Mouse (Mus musculus) cerebellum, adult 8-10 months (tissue): Measurements from ENCODE around the gene Sec24c.
"Not testable (repeated sequence)": the region's sequence is repeated elsewhere in the genome, so short reads cannot be mapped to it uniquely, and the experiment has no call there.

Experiments used
- DNase-seq: peaks from one replicate; pipeline ENCODE4 v3.0.0; 2022

The Sec24c gene

DNA sequence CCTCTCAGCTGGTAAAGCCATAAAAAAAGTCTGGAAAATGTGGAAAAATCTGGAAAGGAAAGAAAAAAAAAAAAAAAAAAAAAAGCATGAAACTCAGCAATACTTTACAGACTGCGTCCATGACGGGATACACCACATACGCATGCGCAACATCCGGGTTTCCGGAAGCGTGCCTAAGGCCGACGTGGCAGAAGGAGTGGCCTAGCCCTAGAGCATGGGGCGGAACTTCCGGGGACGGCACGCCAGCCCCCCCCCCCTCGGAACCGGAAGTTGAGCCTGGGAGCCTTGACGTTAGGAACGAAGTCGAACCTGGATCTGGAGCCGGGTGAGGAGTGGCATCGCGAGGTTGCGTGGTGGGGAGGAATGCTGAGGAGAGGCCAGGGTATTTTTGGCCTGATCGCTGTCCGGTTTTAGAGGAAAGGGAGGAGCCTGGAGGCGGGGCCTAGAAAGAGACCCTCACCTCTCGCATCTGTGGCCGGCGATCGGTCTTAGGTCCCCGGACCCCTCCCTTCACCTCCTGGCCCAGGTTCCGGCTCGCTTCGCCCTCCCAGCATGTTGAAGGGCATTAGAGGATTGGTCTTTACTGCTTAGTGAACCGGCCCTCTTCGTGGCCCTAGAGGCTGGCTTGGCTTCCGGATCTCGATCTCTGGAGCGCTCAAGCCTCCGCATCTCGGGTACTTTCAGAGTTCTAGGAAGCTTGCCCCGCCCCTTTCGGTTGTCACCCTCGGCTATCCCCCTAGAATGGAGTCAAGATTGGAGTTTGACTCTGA, at the start of gene Sec24c:
Gene Sec24c, plus strand, starts transcription at position 245 of the 770 bp plus-strand sequence.
- peak; percentile 95 for DNase-seq

- DNase-seq: no peak
These were observed 47.7 kb upstream of the Sec24c start for GRCm38 (mm10) chr14:20626447-20626846.

- peak; percentile 22 for DNase-seq
These were observed 47.1 kb upstream of the Sec24c start for GRCm38 (mm10) chr14:20626971-20627370.

DNA sequence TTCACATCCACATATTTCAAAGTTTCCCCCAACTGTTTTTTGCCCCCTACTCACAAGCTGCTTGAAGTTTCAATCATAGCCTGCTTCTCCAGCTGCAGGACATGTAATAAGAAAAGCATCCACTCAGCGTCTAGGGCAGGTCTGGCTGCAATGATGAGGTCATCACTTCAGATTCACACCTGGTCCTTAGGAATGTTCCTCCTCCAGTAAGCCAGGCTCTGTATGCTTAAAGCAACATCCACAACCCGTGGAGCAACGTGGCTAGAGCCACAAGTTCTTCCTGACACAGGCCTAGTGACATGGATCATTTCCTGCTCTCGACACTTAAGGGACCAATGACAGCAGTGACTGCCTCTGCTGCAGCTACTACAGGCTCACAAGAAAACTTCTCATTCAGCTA, 42.9 kb upstream of the Sec24c start:
- no peak for DNase-seq

DNA sequence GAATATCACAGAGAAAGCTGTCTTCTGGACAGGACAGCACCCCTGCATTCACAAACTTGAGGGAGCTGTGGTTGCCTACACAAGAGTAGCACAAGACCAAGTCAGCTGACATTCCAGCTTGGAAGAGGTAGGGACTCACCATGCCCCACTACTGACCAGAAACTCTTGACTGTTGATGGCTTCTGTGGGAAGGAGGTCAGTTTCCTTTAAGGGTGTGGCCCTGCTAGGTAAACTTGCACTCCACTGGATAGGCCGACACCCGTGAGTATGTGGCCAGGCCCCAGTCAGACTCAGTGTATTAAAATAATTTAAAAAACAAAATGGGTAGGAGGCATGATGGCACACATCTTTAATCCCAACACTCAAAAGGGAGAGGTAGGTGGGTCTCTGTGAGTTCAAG, 38.6 kb upstream of the Sec24c start:
- no peak for DNase-seq

- DNase-seq: not testable (repeated sequence)
These were observed 37.1 kb upstream of the Sec24c start for GRCm38 (mm10) chr14:20636968-20637367.

DNA sequence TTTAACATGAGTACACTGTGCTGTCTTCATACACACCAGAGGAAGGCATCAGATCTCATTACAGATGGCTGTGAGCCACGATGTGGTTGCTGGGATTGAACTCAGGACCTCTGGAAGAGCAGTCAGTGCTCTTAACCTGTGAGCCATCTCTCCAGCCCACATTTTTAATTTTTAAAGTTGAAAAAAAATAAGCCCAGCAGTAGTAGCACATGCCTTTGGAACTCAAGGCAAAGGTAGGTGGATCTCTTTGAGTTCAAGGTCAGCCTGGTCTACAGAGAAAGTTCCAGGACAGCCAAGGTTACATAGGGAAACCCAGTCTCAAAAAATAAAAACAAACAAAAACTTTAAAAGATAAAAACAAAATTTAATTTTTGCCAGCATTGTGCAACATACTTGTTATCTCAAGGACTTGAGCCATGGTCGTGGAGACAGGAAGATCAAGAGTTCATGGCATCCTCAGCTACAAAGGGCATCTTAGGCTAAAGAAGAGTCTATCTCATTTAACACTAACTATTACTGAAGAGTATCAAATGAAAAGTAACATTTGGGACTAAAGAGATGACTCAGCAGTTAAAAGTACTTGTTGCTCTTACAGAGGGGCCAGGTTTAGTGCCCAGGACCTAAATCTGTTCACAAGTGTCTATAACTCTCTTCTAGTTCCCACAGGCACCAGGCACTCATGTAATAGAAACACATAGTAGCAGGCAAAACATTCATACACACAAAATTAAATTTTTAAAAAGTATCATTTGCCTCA, 36.1 kb upstream of the Sec24c start:
- DNase-seq: no peak

DNA sequence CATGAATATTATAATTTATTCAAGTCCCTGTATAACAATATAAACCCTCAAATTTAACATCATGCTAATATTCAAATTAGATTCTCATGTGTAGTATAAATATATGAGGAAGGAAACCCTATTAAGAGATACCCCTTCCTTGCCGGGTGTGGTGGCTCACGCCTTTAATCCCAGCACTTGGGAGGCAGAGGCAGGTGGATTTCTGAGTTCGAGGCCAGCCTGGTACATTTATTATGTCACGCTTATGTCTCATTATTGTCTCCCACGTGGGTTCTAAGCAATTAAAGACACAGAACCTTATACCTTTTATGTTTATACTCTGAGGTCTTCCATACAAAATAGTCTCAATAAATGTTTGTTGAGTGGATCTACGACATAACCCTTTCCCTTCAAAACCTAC, 35.4 kb upstream of the Sec24c start:
- DNase-seq: no peak

DNA sequence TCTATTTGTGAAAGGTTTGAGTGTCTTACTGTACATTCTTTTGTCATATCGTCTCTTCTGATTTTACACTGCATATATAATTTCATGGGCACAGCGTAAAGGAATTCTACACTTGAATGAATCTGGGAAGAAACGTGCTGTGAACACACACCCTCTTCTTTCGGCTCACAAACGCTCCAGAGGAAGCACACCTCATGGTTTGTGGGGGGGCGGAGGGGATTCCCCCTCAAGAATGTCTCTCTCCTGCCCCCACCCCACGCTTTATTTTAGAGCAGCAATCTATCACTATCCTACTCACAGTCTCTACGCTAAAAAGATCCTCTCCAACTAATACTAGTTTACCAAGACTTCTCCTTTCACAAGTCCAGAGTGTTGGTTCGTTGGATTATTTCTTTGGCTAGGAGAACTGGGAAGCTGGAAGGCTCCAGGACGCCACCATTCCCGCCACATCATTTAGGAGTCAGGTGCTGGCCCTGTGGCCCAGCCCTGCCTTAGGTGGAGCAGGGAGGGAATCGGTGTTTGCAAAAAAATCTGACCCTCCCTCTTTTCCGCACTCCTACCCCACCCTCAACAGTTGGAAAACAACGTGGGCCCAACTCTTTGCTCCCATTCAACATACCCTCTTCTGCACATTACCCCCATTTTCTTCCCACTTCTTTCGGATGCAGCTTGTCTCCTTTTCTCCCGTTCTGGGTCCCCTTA, 34.0 kb upstream of the Sec24c start:
- DNase-seq: no peak

DNA sequence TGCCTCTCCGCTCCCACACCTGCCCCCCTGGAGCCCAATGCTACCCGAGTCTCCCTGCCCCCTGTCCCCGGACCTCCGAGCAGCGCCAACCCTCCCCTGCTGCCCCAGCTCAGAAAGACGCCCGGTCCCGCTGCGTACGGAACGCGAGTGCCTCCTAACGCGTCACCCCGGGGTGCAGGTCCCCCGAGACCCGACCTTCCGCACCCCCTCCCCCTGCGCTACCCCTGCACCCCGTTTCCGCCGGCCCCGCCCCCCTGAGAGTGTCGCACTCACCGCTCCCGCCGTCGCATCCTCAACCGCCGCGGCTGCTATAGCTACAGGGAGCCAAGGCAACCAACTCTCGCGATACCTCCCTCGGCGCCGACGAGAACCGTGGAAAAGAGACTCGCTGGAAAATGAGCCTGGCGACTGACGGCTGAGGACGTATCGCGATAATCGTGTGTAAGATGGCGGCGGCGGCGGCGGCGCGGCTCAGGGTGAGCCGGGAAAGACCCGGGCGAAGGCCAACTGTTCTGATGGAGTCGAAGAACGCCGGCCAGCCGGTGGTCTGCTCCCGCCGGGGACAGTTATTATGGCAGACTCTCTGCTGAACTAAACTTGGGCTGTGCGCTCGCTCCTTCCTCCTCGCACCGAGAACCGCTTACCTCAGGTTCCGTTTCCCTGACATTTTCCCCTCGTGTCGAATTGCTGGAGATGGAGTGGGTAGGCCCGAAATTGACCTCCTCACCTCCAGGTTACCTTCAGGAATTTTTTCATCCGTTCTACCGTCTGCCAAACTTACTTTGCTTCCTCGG, 33.3 kb upstream of the Sec24c start, which contains the start of gene Usp54:
Gene Usp54, minus strand, starts transcription at position 420 of the 794 bp plus-strand sequence.
- DNase-seq: peak; percentile 95

DNA sequence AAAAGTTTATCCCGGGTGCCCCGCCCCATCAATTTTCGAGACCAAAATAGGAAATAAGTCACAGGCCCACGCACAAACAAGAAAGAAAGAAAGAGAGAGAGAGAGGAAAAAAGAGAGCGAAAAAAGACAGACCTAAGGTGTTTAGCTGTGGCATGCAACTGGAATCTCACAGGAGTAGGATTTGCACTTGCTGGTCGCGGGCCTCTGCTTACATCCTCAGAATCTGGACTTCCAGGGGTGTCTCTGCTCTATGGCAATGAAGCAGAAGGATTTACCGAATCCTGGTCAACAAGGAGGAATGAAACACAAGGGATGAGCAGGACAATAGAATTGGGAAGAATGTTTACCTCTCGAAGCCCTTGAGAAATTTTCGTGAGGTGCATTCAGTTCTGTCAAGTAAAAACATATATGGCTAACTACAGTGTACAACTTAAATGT, 32.7 kb upstream of the Sec24c start:
- DNase-seq: no peak

GRCm38 (mm10) chr14:20645547-20645946, 28.6 kb upstream of the Sec24c start:
- DNase-seq: no peak

DNA sequence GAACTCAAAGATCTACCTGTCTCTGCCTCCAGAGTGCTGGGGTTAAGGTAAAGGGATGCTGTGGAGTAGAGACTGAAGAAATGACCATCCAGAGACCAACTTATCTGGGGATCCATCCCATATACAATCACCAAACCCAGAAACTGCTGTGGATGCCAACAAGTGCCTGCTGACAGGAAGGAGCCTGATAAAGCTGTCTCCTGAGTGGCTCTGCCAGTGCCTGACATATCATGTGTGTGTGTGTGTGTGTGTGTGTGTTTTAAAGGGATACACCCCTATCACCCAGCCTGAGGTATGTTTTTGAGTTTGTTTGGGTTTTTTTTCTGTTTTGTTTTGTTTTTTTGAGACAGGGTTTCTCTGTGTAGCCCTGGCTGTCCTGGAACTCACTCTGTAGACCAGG, 27.7 kb upstream of the Sec24c start:
- no peak for DNase-seq

GRCm38 (mm10) chr14:20651000-20651399, 23.1 kb upstream of the Sec24c start:
- DNase-seq: no peak

DNA sequence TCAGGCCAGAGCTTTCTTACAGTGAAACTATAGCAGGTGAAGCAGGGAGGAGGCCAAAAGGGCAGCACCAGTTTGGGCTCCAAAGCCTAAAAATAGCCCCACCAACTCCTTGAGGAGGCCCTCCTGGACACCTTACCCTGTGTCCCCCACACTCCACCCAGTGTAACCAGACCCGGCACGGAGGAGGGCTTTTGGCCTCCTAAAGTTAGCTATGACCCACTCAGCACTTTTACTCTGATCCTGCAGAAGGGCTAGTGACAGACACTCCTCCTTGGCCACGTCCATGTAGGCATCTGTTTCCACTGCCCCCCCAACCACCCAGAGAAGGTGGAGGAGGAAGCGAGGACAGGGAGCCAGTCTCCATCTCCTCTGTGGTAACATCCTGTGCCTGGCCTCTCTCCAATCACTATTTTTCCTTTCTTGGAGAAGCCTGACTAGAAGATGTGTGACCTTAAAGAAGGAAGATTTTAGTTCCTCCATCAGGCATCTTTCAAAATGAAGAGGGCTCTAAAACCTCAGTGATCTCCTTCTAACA, 22.3 kb upstream of the Sec24c start:
- DNase-seq: no peak

GRCm38 (mm10) chr14:20654690-20655421, 19.3 kb upstream of the Sec24c start:
- no peak for DNase-seq

- DNase-seq: no peak
These were observed 18.4 kb upstream of the Sec24c start for GRCm38 (mm10) chr14:20655731-20656130.

- DNase-seq: no peak
These were observed 17.7 kb upstream of the Sec24c start, which contains the start of gene Myoz1 for GRCm38 (mm10) chr14:20656361-20656760. Gene Myoz1 (minus strand): TSS chr14:20656540.

DNA sequence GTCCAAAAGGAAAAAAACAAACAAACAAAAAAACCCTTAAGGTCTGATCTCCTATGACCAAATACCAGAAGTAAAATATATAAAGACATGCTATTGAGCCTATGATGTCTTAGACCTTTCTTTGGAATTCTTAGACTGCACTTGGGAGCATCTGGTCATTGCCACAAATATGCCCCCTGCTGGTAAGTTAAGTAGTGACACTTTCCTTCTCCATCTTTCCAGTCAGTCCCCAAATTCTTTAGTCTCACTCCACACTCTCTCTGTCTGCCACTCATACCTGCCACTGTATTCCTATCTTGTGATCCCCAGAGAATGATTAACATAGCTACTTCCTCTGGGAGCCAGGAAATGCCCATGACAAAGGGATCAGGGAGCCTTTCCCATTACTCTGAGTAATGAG, 15.8 kb upstream of the Sec24c start:
- peak; percentile 33 for DNase-seq

DNA sequence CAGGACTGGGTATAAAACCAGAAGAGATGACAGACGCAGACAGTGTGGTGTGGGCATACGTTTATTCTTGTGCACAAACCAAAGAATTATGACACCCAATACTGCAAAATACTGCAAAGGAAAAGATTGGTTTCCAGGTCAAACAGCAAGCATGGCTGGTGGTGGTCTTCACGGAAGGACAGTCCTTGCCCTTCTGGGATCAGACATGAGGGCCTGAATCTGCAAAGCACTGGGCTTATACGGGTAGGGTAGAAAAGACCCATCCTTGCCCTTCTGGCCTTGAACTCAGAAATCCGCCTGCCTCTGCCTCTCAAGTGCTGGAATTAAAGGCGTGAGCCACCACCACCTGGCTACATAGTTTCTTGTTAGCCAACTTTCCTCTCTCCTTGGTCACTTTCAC, 15.2 kb upstream of the Sec24c start:
- no peak for DNase-seq

DNA sequence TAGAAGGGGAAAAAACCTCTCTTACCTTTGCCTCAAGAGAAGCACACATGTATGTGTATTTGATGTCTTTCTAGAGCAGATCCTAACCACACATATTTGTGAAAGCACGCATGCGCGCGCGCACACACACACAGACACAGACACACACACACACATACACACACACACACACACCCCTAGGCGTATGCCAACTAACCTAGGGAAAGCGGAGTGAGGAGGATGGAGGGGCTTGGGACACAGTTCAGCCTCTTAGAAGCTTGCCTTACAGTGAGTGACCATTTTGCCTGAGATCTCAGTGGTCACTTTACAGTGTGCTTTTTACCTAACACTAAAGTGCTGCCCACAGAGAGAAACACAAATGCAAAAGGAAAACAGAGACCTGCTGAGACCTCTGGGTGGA, 14.4 kb upstream of the Sec24c start:
- no peak for DNase-seq
